Mouse (Mus musculus) layer of hippocampus, adult 9-10 months (tissue): ENCODE measurements around the gene Six5.
"Not testable (repeated sequence)": the region's sequence is repeated elsewhere in the genome, so short reads cannot be mapped to it uniquely, and the experiment has no call there.

ENCODE experiments used
- DNase-seq: peaks from one replicate; pipeline ENCODE4 v3.0.0; 2022; ENCODE audit warnings: low spot score

The Six5 gene

DNA sequence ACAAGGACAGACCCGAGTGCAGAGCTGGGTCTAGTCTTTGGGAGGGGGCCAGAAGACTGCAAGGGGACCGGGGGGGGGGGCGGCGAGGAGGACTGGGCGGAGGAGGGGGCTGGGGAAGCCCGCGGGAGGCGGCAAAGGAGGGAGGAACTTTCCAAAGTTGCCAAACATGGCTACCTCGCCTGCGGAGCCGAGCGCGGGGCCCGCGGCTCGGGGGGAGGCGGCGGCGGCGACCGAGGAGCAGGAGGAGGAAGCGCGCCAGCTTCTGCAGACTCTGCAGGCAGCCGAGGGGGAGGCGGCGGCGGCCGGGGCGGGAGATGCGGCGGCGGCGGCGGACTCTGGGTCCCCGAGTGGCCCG lies at the start of gene Six5:
TSS of gene Six5 (plus strand) at position 124 of the 355 bp plus-strand sequence.
- DNase-seq = no peak

DNA sequence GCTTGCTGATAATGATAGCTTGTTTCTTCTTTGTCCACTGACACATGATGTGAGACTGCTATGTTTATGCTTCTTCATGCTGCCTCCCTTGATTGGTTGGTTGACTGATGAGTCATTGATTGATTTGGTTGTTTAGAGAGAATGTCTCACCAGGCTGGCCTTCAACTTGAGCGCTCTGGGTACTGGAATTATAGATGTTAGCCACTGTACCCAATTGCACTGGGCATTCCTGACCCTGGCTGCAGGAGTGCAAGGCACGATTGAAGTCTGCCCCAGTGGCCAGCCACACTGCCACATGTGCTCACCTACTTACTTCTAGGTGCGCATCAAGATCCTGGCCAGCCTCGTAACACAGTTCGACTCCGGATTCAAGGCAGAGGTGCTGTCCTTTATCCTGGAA lies 49.8 kb upstream of the Six5 start:
- DNase-seq = no peak

DNA sequence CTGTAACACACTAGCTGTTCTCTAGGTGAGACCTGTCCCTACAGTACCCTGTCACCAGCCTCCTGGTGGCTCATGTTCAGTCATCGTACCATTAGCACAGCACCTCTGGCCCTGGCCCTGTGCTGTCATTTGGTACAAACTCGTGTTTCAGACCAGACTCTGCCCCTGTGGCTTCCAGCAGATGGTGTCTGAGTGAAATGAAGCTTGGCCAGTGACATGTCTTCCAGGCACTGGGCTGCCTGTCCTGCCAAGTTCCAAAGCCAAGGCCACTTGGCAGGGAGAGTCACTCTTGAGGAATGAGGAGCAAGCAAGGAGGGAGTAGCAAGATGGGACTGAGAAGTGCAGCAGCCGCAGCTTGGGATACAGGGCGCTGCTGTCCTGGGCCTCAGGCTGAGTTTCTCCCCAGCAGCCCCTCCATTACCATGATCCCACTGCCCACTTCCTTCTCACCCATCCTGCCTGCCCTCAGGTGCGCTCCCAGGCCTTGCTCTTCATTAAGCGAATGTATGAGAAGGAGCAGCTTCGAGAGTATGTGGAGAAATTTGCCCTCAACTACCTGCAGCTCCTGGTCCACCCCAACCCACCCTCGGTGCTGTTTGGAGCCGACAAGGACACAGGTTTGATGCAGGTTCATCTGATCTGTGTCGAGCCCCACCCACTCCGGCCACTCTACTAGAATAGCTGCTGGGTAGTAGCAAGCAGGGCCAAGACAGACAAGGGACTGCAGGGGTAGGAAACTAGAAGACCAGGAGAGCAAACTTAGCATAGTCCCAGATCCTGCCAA lies 47.9 kb upstream of the Six5 start:
- DNase-seq = no peak

DNA sequence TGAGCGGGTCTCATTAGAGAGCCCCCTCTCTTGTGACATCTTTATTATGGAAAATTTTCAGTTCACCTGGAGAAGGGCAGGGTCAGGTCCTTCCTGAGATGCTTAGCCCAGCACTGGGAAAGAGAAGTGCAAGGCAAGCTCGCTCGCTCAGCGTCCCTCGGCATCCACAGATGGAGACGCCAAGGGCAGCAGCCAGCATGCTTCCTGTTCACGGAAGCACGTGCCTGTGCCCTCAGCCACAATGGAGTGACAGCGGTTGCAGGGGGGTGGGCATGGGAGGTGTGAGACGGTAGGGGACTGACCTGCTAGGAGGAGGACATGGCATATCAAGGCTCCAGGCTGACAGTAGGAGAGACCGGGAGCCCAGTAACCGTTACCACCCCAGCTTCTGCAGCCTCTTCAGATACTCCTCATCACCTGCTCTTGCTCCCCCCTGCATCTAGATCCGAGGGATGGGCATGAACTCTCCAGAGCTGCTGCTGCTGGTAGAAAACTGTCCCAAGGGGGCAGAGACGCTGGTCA lies 46.3 kb upstream of the Six5 start:
- no peak for DNase-seq

DNA sequence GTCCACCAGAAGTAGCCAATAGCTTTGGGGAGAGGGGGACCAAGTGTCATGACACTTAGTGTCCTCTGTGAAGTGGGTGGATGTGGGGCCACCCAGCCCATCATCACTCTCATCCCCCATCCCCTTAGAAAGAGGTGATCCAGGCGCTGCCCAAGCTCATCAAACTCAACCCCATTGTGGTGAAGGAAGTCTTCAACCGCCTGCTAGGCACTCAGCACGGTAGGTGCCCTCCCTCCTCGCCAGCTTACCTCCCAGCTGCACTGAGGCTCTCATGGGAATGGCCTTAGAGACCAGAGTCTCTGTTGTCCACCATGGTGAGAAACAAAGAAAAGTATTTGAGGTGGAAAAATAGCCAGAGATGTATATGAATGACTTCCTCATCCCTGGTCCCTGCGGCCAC lies 45.1 kb upstream of the Six5 start:
- no peak for DNase-seq

DNA sequence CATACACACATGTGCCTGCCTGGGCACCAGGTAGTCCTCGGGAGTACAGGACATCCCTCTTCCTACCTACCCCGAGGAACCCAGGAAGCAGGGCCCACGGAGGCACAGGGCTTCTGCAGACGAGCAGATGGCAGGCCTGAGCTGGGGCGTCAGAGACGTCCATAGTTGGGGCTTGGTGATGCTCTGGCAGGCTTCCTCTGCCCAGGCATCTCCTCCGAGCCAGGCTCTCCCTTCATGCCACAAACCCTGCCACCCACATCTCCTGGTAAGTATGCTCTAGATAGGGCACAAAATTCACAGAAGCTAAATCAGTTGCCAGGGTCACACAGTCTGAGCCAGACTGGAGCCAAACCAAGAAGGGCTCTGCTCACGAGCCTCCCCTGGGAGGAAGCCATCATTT lies 44.2 kb upstream of the Six5 start:
- no peak for DNase-seq

DNA sequence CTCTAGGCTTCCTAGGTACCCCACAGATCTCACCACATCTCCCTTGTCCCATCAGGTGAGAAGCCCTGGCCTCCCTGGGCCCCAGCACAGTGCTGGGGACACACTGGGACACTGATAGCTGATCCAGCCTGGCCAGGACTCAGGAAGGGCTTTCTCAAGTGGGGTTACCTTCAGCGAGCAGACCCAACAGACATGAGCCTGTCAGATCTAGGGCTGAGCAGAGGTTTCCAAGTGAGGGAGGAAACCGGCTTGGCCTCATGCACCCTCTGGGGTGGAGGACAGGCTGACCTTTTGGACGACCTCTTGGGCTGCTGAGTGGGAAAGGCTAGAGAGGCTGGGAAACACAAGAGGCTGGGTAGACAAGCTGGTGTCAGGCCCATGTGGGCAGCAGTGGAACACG lies 43.2 kb upstream of the Six5 start:
- DNase-seq = no peak

DNA sequence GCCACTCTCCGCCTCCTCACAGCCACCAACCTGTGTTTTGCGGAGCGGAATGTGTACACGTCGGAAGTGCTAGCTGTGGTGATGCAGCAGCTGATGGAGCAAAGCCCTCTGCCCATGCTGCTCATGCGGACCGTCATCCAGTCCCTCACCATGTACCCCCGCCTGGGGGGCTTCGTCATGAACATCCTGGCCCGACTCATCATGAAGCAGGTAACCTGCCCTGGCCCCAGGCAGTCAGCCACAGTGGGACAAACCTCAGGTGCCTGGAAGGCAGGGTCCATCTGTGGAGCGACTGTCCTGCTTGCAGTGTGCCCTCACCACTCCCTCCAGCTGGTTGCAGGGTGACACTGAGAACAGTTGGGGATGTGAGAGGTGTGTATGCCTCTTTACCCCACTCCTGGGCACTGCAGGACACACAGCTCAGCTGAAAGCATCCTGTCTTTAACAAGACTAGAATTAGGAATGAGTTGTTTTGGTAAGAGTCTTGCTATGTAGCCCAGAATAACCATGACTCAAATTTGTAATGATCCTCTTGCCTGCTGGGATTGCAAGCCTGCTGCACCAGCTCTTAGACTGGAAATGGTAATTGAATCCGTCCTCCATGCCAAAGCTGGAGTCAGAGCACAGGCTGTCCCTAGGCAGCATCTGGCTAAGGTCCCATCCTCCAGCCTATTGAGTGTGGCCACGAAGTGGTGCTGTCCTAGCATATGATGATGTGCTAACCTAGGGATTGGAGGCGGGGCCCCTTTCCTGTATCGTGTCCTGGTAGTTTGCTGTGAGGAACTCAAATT lies 41.9 kb upstream of the Six5 start:
- DNase-seq = peak; percentile 46

DNA sequence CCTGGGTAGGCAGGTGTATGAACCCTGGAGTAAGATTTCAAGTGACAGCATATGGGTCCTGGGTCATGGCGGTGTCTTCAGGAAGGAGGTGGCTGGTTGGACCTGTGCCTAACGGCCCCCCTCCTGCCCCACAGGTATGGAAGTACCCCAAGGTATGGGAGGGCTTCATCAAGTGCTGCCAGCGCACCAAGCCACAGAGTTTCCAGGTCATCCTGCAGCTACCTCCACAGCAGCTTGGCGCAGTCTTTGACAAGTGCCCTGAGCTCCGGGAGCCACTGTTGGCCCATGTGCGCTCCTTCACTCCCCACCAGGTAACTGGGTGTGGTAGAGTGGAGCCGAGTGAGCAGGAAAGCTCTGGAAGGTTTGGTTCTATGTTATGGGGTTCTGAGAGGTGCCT lies 41.3 kb upstream of the Six5 start:
- no peak for DNase-seq

DNA sequence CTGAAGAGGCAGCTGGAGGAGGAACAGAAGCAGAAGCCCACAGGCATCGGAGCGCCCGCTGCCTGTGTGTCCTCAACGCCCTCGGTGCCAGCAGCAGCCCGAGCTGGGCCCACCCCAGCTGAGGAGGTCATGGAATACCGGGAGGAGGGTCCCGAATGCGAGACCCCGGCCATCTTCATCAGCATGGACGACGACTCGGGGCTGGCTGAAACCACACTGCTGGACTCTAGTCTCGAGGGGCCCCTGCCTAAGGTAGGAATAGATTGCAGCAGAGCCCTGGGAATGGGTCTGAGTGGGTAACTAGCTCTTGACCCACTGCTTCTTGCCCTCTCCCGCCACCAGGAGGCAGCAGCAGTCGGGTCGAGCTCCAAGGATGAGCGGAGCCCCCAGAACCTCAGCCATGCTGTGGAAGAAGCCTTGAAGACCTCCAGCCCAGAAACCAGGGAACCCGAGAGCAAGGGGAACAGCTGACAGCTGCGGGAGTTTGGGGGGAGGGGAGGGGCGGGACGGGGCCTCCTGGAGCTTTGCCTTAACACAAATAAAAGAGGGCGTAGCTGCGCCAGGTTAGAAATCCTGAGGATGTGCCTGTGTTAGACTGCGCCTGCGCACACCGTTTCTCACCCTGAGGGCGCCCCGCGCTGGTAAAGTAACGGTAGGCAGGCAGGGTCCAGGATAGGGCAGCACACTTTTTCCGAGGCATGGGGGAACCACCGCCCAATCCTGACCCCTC lies 40.2 kb upstream of the Six5 start, which contains the start of gene Rsph6a:
TSS of gene Rsph6a (plus strand) at position 644 of the 730 bp plus-strand sequence.
- DNase-seq = no peak

DNA sequence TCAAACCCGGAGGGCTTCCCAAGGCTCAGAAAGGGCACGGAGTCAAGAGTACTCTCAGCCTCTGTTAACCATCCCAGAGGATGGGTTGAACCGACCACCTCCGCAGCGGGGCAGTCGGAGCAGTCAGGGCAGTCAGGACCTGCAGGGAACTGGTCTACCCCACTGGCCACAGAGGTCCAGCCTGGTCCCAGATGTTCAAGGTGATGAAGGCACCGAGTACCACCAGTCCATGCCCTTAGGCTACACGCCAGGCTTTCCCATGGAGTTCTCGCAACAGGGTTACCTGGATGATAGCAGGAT lies 39.7 kb upstream of the Six5 start:
- no peak for DNase-seq

DNA sequence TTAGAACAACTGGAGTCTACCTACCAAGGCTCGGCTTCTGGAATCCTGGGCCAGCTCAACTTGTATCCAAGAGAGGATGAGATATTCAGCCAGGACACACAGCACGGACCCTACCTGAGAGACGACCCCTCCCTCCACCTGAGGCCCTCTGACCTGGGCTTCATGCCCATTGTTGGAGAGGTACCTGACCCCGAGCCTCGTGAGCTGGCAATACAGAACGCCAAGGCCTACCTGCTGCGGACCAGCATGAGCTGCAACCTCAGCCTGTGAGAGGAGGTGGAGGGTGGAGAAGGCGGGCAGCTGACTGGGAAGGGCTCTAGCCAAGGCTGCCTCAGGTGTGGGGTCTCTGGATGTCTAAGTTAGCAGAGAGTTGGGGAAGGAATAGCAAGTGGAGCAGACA lies 39.3 kb upstream of the Six5 start:
- no peak for DNase-seq

DNA sequence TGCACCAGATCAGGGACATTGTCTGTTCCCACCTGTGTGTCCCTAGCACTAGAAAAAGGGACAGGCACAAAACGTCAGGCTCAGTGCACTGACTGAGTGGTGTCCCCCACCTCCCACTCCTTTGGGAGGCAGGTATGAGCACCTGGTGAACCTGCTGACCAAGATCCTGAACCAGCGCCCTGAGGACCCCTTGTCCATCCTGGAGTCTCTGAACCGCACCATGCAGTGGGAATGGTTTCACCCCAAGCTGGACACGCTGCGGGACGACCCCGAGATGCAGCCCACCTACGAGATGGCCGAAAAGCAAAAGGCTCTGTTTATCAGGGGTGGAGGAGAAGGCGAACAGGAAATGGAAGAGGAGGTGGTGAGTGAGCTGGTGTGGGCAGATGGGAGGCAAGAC lies 37.0 kb upstream of the Six5 start:
- no peak for DNase-seq

DNA sequence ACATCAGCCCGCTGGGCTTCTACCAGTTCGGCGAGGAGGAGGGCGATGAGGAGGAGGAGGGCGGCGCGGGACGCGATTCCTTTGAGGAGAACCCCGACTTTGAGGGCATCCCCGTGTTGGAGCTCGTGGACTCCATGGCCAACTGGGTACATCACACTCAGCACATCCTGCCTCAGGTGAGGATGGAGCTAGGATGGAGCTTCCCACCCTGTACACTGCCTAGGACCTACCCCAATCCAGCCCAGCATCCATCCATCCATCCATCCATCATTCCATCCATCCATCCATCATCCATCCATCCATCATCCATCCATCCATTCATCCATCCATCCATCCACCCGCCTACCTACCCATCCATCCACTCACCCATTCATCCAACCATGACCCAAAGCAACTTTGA lies 28.5 kb upstream of the Six5 start:
- no peak for DNase-seq

DNA sequence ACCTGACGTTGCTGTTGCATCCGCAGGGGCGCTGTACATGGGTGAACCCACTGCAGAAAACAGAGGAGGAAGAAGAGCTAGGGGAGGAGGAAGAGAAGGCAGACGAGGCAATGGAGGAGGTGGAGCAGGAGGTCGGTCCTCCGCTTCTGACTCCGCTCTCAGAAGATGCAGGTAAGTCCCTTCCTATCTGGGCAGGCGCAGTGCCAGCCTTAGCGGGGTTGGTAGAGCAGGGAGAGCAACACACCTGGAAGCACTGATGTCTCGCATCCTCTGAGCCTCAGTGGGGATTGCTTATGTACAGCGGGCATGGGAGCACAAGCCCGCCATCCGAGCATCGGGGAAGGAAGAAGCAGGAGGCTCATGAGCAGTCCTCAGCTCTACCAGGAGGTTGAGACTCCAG lies 27.3 kb upstream of the Six5 start:
- DNase-seq = no peak

DNA sequence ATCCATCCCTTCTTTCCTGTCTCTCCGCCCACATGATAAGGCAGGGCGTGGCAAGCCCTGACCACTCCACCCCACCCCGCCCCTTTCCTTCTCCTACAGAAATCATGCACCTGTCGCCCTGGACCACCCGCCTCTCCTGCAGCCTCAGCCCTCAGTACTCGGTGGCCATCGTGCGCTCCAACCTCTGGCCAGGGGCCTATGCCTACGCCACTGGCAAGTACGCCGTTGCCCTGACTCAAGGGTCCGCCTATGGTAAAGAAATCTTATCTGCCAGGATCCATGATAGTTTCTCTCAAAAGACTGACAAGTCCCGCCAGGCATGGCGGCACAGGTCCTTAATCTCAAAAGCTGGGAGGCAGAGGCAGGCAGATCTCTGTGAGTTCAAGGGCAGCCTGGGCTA lies 26.5 kb upstream of the Six5 start:
- DNase-seq = no peak

DNA sequence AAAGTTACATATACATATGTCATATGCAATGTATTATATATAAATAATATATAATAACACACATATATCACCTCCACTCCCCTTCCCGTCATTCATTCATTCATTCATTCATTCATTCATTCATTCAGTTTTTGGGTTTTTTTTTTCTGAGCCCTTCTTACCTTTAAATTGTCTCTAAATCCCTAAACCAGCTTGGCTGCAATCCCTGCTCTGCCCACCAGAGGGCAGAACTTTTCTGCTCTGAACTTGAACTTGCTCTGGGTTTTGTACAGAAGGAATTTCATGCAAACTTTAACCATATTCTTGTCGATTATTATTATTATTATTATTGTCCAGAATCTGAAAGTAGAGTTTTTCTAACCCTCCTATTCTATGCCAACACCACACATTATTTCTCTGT lies 25.7 kb upstream of the Six5 start:
- DNase-seq = peak; percentile 67

DNA sequence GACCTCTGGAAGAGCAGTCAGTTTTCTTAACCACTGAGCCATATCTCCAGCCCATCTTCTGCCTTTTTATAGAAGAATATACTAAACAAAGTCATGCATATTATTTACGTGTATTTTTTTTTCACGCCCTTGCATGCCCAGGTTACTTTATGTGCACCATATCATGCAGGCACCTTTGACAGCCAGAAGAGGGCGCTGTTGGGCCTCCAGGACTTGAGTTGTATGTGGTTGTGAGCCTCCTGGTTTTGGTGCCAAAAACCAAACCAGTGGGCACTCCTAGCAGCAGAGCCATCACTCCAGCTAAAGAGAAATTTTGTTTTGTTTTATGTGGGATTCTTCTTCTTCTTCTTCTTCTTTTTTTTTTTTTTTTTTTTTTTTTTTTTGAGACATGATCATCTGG lies 24.9 kb upstream of the Six5 start:
- no peak for DNase-seq

DNA sequence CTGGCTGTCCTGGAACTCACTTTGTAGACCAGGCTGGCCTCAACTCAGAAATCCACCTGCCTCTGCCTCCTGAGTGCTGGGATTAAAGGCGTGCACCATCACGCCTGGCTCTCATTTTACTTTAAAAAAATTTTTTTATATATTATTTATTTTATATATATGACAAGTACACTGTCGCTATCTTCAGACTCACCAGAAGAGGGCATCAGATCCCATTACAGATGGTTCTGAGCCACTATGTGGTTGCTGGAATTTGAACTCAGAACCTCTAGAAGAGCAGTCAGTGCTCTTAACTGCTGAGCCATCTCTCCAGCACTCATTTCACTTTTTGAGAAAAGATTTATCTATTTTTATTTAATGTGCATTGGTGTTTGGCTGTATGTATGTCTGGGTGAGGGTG lies 23.4 kb upstream of the Six5 start:
- not testable (repeated sequence) for DNase-seq

DNA sequence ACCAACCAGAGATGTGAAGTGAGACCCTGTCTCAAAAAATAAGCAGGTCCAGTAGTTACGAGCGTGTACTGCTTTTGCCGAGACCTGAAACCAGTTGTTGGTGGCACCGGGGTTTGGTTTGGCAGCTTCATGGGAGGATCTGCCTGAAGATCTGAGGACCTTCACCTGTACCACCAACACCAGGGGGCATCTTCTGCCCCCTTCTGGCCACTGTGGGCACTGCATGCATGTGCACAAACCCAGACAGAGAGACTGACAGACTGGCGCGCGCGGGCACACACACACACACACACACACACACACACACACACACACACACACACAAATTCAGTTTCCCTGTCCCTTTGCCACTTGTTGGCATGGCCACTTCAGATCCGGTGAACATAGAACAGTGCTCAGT lies 20.9 kb upstream of the Six5 start:
- no peak for DNase-seq

DNA sequence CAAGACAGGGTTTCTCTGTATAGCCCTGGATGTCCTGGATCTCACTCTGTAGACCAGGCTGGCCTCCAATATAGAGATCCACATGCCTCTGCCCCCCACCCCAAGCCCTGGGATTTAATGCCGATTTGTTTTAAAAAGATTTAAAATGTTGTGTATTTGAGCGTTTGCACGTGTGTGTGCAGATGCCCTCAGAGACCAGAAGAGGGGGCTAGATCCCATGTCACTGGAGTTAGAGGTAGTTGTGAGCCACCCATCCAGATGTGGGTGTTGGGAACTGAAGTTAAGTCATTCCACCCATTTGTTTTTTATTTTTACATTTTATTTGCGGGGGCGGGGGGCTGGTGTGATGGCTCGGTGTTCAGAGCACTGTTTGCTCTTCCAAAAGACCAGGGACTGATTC lies 19.9 kb upstream of the Six5 start:
- no peak for DNase-seq

DNA sequence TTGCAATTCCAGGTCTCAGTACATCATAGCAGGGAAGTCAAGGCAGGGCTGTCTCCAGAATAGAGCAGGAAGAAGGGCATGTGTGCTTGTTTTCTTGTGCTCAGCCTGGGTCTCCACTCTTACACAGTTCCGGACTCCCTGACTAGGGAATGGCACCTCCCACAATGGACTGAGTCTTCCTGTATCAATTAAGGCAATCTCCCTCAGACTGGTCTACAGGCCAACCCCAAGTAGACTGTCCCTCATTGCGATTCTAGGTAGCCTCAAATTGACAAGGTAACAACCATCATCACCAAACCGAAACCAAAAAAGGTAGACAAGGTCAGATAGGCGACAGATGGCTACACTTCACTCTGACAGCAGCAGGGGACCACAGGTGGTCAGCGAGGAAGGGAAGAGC lies 19.2 kb upstream of the Six5 start:
- DNase-seq = no peak
